Mouse (Mus musculus) adrenal gland, postnatal 10 days (tissue): ENCODE measurements around the gene D3Ertd751e. TPM values are rescaled to one million over a fixed set of nuclear protein-coding genes. Genes with fewer than 3 reads are reported as not detected.
A peak's percentile ranks its signal among the peaks of the same experiment; 100 is the strongest.

ENCODE experiments used
- DNase-seq: peaks from one replicate; pipeline ENCODE4 v3.0.0; 2021; ENCODE audit warnings: mixed read lengths
- long read RNA-seq, 2 experiments: library from polyadenylated mRNA; stranded (forward); transcript quantifications; one replicate each; pipeline ENCODE4 v2.0.0; 2021
- total RNA-seq, 2 experiments: library from RNA; stranded (reverse); gene quantifications; 2 replicates each; pipeline ENCODE4 v1.2.3; 2021

D3Ertd751e gene
- total RNA-seq, result 10 to 100 TPM; 11.5 to 15.6 TPM
- long read RNA-seq, experiment 1, partial matches to known transcripts, result 0 of 3 reads
- long read RNA-seq, experiment 1, other reads (novel, unspliced or antisense), result 2 of 3 reads
- long read RNA-seq, experiment 2, partial matches to known transcripts, result 0 of 6 reads
- long read RNA-seq, experiment 2, other reads (novel, unspliced or antisense), result 1 of 6 reads

DNA sequence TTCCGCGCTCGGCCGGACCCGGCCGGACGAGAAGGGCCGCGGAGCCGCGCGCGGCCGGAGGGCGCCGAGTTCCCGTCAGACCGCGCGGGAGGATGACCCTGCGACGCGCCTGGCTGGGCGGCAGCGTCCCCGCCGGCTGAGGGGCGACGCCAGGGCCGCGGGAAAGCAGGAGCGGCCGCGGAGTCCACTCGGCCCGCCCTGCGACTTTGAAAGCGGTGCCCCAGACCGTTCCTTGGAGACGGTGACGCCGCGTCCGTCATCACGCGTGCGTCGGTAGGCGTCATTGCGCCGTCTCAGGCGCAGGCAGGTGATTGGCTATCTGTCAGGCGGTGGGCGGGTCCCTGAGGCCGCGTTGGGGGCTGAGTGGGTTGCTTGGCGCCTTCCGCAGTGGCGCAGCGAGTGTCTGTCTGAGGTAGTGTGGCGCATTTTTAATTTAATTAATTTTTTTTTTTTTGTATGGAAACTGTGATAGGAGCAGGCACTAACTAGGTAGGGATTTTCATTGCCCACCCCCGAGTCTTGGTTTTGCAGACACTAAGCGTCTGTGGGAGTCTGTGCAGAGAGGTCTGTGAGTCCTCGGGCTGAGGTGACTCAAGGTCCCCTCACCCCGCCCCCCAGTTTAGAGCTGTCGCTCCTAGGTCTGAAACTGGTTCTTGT, at the start of gene D3Ertd751e, which contains the start of gene Sclt1:
D3Ertd751e (plus strand) TSS at position 334 of the 657 bp plus-strand sequence.
Sclt1 (minus strand) TSS at position 237 of the 657 bp plus-strand sequence.
- peak; percentile 98 for DNase-seq

DNA sequence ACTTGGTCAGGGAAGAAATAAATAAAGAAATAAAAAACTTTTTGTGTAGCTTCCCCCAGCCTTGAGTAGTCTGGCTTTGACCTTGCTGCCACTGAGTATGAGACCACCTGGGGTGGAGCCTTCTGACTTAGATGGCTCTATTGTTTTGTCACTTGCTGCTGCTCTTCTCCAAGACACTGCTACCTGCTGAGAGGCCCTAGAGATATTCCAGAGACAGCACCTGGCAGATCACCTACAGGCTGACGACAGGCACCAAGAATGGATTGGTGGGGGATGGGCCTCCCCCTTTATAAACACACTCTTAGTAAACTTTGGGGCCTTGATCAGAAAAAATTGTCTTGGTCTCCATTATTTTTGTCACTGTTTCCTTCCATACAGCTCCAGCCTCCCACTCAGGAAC, 46.7 kb upstream of the D3Ertd751e start:
- no peak for DNase-seq

GRCm38 (mm10) chr3:41741601-41742277, 672 bp upstream of the D3Ertd751e start:
- peak; percentile 4 for DNase-seq

DNA sequence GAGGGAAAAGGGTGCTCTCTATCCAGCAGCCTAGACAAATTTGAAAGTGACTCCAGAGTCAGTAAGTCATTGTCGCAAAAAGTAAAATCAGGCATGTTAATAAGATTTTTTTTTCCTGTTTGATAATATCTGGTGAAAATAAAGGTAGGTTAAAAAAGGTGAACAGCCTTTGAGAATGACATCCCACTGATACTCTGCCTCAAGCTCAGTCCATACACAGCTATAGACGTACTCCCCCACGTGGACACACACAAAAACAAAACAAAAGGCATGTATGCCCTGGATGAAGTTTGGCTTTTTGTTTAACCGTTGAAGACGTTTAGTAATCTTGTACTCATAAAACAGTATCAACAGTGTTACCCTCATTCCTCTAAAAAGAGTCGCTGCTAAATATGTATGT, 1.0 kb downstream of the D3Ertd751e start:
- DNase-seq, result peak; percentile 15

- DNase-seq, result no peak
Measured at GRCm38 (mm10) chr3:41754556-41754955, 12.1 kb downstream of the D3Ertd751e start.

GRCm38 (mm10) chr3:41762091-41762490, 19.7 kb downstream of the D3Ertd751e start:
- no peak for DNase-seq

DNA sequence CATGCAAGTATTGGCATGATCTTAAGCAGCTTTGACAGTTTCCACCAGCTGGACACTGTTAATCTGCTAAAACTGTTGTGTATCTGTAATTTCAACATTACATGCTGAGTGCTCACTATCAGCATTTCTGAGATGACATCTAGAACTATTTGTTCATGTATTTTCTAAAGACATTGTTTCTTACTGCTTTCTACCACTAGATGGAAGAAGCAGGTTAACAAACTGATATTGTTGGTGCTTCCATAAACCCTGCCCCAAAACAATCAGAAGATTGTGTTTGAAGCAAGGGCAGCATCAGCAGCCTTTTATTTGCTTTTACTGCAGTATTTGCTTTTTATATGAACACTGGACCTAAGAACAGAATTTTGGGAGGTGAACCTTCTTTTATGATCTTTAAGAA, 70.0 kb downstream of the D3Ertd751e start:
- DNase-seq, result no peak

Other genes with a start within 250 kb of the D3Ertd751e start
- 10 to 100 TPM; 43.5 to 51.6 TPM for gene Jade1, start 186.9 kb upstream of the D3Ertd751e start, total RNA-seq
- gene Sclt1, start 97 bp upstream of the D3Ertd751e start, total RNA-seq, result 10 to 100 TPM in 1 of 2 experiments, 1 to 10 TPM in 1; 9.8 to 15.1 TPM